Mouse (Mus musculus) midbrain, embryonic 11.5 days (tissue): ENCODE measurements around the gene Pitpna. TPM values are rescaled to one million over a fixed set of nuclear protein-coding genes. Genes with fewer than 3 reads are reported as not detected.

Experiments
- ATAC-seq: fragments of 200-750 bp; cut with Nextera tagmentation; 2 replicates; pipeline ENCODE4 v1.8.0; 2017; ENCODE audit warnings: moderate TSS enrichment, moderate library complexity; ENCODE audit not compliant: low FRiP score
- DNase-seq: peaks from one replicate; pipeline ENCODE4 v3.0.0; 2015; ENCODE audit warnings: low spot score; ENCODE audit errors: missing footprints
- H3K27ac ChIP-seq: fragments of 300-500 bp; sonication (generic); 2 replicates; pipeline ENCODE4 v1.5.1; 2014; ENCODE audit warnings: low read depth, low read length
- H3K27me3 ChIP-seq: fragments of 300-500 bp; sonication (generic); 2 replicates; pipeline ENCODE4 v1.6.1; 2014; ENCODE audit warnings: mild to moderate bottlenecking, low read length, moderate library complexity, mixed read lengths; ENCODE audit not compliant: control insufficient read depth, insufficient read depth
- H3K36me3 ChIP-seq: fragments of 300-500 bp; sonication (generic); 2 replicates; pipeline ENCODE4 v1.6.1; 2014; ENCODE audit warnings: mild to moderate bottlenecking, low read length, moderate library complexity, mixed read lengths; ENCODE audit not compliant: control insufficient read depth, insufficient read depth
- H3K4me1 ChIP-seq: fragments of 300-500 bp; sonication (generic); 2 replicates; pipeline ENCODE4 v1.6.1; 2014; ENCODE audit warnings: low read length; ENCODE audit not compliant: control insufficient read depth, insufficient read depth
- H3K4me2 ChIP-seq: fragments of 300-500 bp; sonication (generic); 2 replicates; pipeline ENCODE4 v1.6.1; 2014; ENCODE audit warnings: mild to moderate bottlenecking, moderate library complexity
- H3K4me3 ChIP-seq: fragments of 300-500 bp; sonication (generic); 2 replicates; pipeline ENCODE4 v1.5.1; 2014; ENCODE audit warnings: low read depth, low read length
- H3K9ac ChIP-seq: fragments of 300-500 bp; sonication (generic); 2 replicates; pipeline ENCODE4 v1.6.1; 2014; ENCODE audit warnings: low read length
- H3K9me3 ChIP-seq: fragments of 300-500 bp; sonication (generic); 2 replicates; pipeline ENCODE4 v1.6.1; 2016; ENCODE audit warnings: low read length; ENCODE audit not compliant: control insufficient read depth
- WGBS: fragments of 180-500 bp; shearing (Covaris S2); extraction: QIAGEN DNeasy Blood & Tissue Kit; methylation state at CpG from one replicate; pipeline ENCODE4 v1.1.7; 2014; 5-methylcytosine and 5-hydroxymethylcytosine counted together
- polyA plus RNA-seq: library from polyadenylated mRNA; unstranded; fragments of >200 nt; fragmentation: Nextera tagmentation; extraction: Ambion mirVana; gene quantifications from 2 replicates; pipeline ENCODE4 v1.2.1, GENCODE M21; 2014

The Pitpna gene
- polyA plus RNA-seq, 1 experiment from 2014 or later, result 87.9 TPM

- WGBS, result 11% methylated on average over 13 of the region's 13 CpGs
- no peak overlapping the region for H3K27ac ChIP-seq
These were observed 43.8 kb downstream of the Pitpna start for GRCm38 (mm10) chr11:75631561-75632225.

GRCm38 (mm10) chr11:75632921-75633320 is 45.0 kb downstream of the Pitpna start:
- Histone ChIP-seq H3K27ac (no peak overlapping the region), H3K4me3 (no peak overlapping the region), H3K4me1 (peaks cover 11% of the 10 kb centered on the region), H3K27me3 (no peaks in the 10 kb centered on the region), H3K4me2 (no peak overlapping the region), H3K36me3 (no peaks in the 10 kb centered on the region), H3K9ac (no peak overlapping the region), H3K9me3 (no peaks in the 10 kb centered on the region)
- DNase-seq, result no peak
- 93% methylated on average over 5 of the region's 5 CpGs for WGBS
- no peak for ATAC-seq

More at GRCm38 (mm10) chr11:75631561-75632225, 43.8 kb downstream of the Pitpna start:
- no peak for ATAC-seq
- H3K4me3 ChIP-seq, result peak overlapping the region; percentile 72
- H3K9ac ChIP-seq, result peak overlapping the region; percentile 76
- peak; percentile 87 for DNase-seq
- H3K36me3 ChIP-seq, result no peaks in the 10 kb centered on the region
- no peaks in the 10 kb centered on the region for H3K27me3 ChIP-seq
- no peaks in the 10 kb centered on the region for H3K9me3 ChIP-seq
- peaks cover 11% of the 10 kb centered on the region for H3K4me1 ChIP-seq
- H3K4me2 ChIP-seq, result peak overlapping the region; percentile 65

DNA sequence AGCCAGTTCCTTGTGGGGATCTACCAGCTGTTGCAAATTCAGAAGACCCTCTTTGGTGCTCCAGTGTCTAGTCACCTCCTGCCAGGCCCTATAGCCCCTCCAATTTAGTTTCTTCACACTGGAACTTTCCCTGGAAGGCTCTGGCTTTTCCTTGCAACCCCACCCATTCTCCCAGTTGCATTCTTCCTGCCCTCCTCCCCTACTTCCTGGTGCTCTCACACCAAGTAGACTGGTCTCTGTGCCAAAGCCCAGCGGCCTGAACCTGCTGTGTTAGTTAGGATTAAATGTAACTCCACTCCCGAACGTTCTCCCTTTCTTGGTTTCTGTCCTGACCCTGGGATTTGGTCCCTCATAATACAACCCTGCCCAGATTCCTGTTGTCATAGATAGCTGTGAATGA is 46.9 kb downstream of the Pitpna start:
- Histone ChIP-seq H3K9ac (no peak overlapping the region), H3K36me3 (no peaks in the 10 kb centered on the region), H3K4me3 (no peak overlapping the region), H3K4me1 (peaks cover 10% of the 10 kb centered on the region), H3K9me3 (no peaks in the 10 kb centered on the region), H3K4me2 (no peak overlapping the region), H3K27me3 (no peaks in the 10 kb centered on the region), H3K27ac (no peak overlapping the region)
- no peak for ATAC-seq
- no peak for DNase-seq
- 83% methylated on average over 3 of the region's 3 CpGs for WGBS

GRCm38 (mm10) chr11:75635315-75635714 is 47.4 kb downstream of the Pitpna start:
- Histone ChIP-seq H3K4me1 (peaks cover 5% of the 10 kb centered on the region), H3K9me3 (no peaks in the 10 kb centered on the region), H3K36me3 (no peaks in the 10 kb centered on the region), H3K4me2 (no peak overlapping the region), H3K27me3 (no peaks in the 10 kb centered on the region), H3K9ac (no peak overlapping the region), H3K4me3 (no peak overlapping the region), H3K27ac (no peak overlapping the region)
- WGBS, result 75% methylated on average over 11 of the region's 11 CpGs
- DNase-seq (no peak), ATAC-seq (no peak)

DNA sequence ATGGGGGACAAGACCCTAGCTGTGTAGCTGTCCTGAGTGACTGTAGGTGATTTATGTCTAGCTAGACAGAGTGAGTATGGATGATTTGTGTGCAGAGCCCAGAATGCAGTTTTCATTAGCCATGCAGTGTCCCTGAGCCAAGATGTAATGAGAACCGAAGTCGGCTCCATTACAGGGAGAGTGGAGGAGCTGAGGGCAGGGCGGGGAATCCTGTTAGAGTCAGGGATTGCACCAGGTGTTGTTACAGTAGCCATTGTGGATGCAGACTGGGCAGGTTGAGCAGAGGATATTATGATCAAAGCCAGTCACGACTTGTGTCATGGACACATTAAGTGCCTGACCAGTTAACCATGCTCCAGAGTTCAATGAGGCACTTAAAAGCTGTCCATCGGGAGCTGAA is 55.4 kb downstream of the Pitpna start:
- DNase-seq (no peak), ATAC-seq (no peak)
- Histone ChIP-seq H3K9me3 (no peaks in the 10 kb centered on the region), H3K4me2 (no peak overlapping the region), H3K36me3 (no peaks in the 10 kb centered on the region), H3K9ac (no peak overlapping the region), H3K27ac (no peak overlapping the region), H3K4me3 (no peak overlapping the region), H3K27me3 (no peaks in the 10 kb centered on the region), H3K4me1 (no peaks in the 10 kb centered on the region)
- WGBS, result 85% methylated on average over 5 of the region's 5 CpGs

GRCm38 (mm10) chr11:75644684-75645083 is 56.8 kb downstream of the Pitpna start:
- H3K4me3 ChIP-seq, result no peak overlapping the region
- H3K9me3 ChIP-seq, result no peaks in the 10 kb centered on the region
- 85% methylated on average over 9 of the region's 9 CpGs for WGBS
- H3K4me1 ChIP-seq, result no peaks in the 10 kb centered on the region
- H3K36me3 ChIP-seq, result no peaks in the 10 kb centered on the region
- no peak overlapping the region for H3K9ac ChIP-seq
- no peak overlapping the region for H3K27ac ChIP-seq
- no peak for DNase-seq
- no peak for ATAC-seq
- H3K27me3 ChIP-seq, result no peaks in the 10 kb centered on the region
- no peak overlapping the region for H3K4me2 ChIP-seq

DNA sequence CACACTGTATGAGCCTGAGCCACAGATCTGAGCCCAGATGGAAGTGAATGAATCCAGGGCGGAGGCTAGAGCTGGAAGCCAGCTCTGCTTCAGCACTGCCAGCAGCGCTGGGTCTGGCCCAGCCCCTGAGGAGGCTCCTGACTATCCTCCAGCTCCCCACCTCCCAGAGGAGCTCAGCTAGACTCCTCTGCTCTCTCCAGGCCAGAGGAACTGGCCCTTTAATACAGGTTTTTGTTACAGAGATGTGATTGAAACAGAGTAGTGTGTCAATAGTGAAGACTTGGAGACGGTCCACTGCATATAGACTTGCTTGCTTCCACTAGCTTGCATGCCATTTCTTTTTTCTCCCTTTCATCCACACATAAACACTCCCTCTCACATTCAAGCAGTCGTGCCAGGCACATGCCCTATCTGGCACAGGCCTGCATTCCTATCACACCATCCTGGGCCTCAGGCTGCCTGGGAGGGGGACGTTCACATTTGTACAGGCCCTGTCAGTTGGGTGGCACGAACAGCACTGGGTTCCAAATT is 59.8 kb downstream of the Pitpna start:
- Histone ChIP-seq H3K9ac (no peak overlapping the region), H3K36me3 (no peaks in the 10 kb centered on the region), H3K27ac (no peak overlapping the region), H3K4me3 (no peak overlapping the region), H3K9me3 (no peaks in the 10 kb centered on the region), H3K27me3 (peaks cover 6% of the 10 kb centered on the region), H3K4me2 (no peak overlapping the region), H3K4me1 (peaks cover 4% of the 10 kb centered on the region)
- DNase-seq (no peak), ATAC-seq (no peak)
- WGBS, result 68% methylated on average over 6 of the region's 6 CpGs

GRCm38 (mm10) chr11:75649155-75649561 is 61.3 kb downstream of the Pitpna start:
- DNase-seq (no peak), ATAC-seq (no peak)
- no peak overlapping the region for H3K27ac ChIP-seq
- no peak overlapping the region for H3K9ac ChIP-seq
- no peak overlapping the region for H3K4me2 ChIP-seq
- H3K36me3 ChIP-seq, result no peaks in the 10 kb centered on the region
- 84% methylated on average over 4 of the region's 4 CpGs for WGBS
- peaks cover 11% of the 10 kb centered on the region for H3K4me1 ChIP-seq
- H3K4me3 ChIP-seq, result no peak overlapping the region
- H3K9me3 ChIP-seq, result no peaks in the 10 kb centered on the region
- peaks cover 18% of the 10 kb centered on the region for H3K27me3 ChIP-seq

DNA sequence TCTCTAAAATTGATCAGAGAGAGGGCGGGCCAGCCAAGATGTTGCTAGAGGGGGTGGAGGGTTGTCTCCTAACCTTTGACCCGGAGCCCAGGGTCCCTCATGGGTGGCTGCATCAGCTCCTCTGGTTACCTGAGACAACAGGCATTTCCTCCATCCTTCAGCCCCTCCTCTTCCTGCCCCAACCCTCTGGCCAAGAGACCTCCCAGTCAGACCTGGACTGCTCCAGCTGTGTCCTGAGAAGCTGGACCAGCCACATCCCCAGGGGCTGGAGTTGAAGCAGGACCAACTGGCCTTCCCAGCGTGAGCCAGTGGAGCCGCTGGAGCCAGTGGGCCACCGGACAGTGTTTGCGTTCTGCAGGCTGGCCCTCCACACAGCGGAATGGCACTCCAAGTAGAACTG is 62.4 kb downstream of the Pitpna start, which contains the start of gene Myo1c:
Gene Myo1c (plus strand): TSS at position 194 of the 400 bp plus-strand sequence.
- Histone ChIP-seq H3K27me3 (peaks cover 26% of the 10 kb centered on the region), H3K4me3 (peak within 1 kb of the TSS; percentile 60), H3K27ac (no peak within 1 kb of the TSS), H3K9me3 (no peaks in the 10 kb centered on the region), H3K4me1 (peaks cover 15% of the 10 kb centered on the region), H3K36me3 (no peaks in the 10 kb centered on the region), H3K9ac (peak within 1 kb of the TSS; percentile 78), H3K4me2 (peak within 1 kb of the TSS; percentile 95)
- DNase-seq, result no peak
- no peak for ATAC-seq
- 63% methylated on average over 7 of the region's 7 CpGs for WGBS
